In the genomic region with DNA sequence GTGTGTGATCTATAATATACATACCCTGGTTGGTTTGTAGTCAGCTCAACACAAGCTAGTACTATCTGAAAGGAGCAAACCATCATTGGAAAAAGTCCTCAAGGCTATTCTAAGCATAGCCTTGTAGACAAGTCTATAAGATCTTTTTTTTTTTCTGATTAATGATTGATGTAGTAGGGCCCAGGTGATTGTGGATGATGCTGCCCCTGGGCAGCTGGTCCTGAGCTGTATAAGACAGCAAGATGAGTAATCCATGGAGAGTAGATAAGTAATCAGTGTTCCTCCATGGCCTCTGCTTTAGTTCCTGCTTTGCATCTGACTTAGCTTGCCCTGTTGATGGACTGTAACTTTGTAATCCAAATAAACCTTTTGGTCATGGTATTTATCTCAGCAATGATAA, we compare ENCODE assay signal across 31 mouse cellular contexts. TPM values are rescaled to one million over a fixed set of nuclear protein-coding genes. Genes with fewer than 3 reads are reported as not detected.
"Had no signal": no experiment of that assay in that cellular context is flagged by ENCODE, and none has a peak within 500 bp of the region (broad histone marks: within the 10 kb centered on the region; RNA-seq: fewer than 3 reads in every experiment).

No protein-coding gene starts in this region.

- H3K27ac ChIP-seq: limb, embryonic 10.5 days; limb, embryonic 12.5 days; limb, embryonic 13.5 days; limb, embryonic 15.5 days; liver, embryonic 12.5 days; liver, embryonic 13.5 days; liver, embryonic 14.5 days; liver, embryonic 15.5 days; lung, embryonic 15.5 days; macrophage; midbrain, embryonic 10.5 days; midbrain, embryonic 12.5 days; midbrain, embryonic 13.5 days; midbrain, embryonic 15.5 days had no signal

- H3K4me1 ChIP-seq: limb, embryonic 15.5 days; liver, embryonic 12.5 days; liver, embryonic 13.5 days; liver, embryonic 15.5 days; lung, embryonic 15.5 days; megakaryocyte, embryonic 14.5 days; midbrain, embryonic 10.5 days; midbrain, embryonic 12.5 days; midbrain, embryonic 13.5 days; midbrain, embryonic 15.5 days had no signal

- H3K9me3 ChIP-seq: limb, embryonic 10.5 days; limb, embryonic 12.5 days; limb, embryonic 13.5 days; limb, embryonic 15.5 days; liver, embryonic 12.5 days; liver, embryonic 13.5 days; liver, embryonic 15.5 days; lung, embryonic 15.5 days; megakaryocyte, embryonic 14.5 days; midbrain, embryonic 10.5 days; midbrain, embryonic 12.5 days; midbrain, embryonic 13.5 days; midbrain, embryonic 15.5 days had no signal

- H3K4me2 ChIP-seq: limb, embryonic 12.5 days; limb, embryonic 13.5 days; limb, embryonic 15.5 days; liver, embryonic 11.5 days; liver, embryonic 12.5 days; liver, embryonic 13.5 days; liver, embryonic 15.5 days; lung, embryonic 14.5 days; lung, embryonic 15.5 days; midbrain, embryonic 11.5 days; midbrain, embryonic 12.5 days; midbrain, embryonic 13.5 days; midbrain, embryonic 15.5 days had no signal

- DNase-seq: left cerebral cortex, postnatal 4 days; liver; liver, embryonic 13.5 days; liver, postnatal 0 days; lung, adult 18-20 months; lung, adult 2 months; lung, embryonic 14.5 days; lung, postnatal 10 days; lung, postnatal 14 days; lung, postnatal 36 days; midbrain, embryonic 14.5 days had no signal

- ATAC-seq: liver, embryonic 12.5 days; liver, postnatal 0 days; lung, postnatal 0 days; midbrain, embryonic 13.5 days; midbrain, embryonic 15.5 days; midbrain, embryonic 16.5 days had no signal

- H3K27me3 ChIP-seq: limb, embryonic 12.5 days; limb, embryonic 13.5 days; limb, embryonic 15.5 days; liver, embryonic 12.5 days; liver, embryonic 13.5 days; liver, embryonic 15.5 days; lung, embryonic 15.5 days; megakaryocyte, embryonic 14.5 days; midbrain, embryonic 12.5 days; midbrain, embryonic 13.5 days; midbrain, embryonic 15.5 days had no signal

- H3K36me3 ChIP-seq: limb, embryonic 10.5 days; limb, embryonic 12.5 days; limb, embryonic 13.5 days; limb, embryonic 15.5 days; liver, embryonic 12.5 days; liver, embryonic 13.5 days; liver, embryonic 15.5 days; lung, embryonic 15.5 days; midbrain, embryonic 10.5 days; midbrain, embryonic 12.5 days; midbrain, embryonic 13.5 days; midbrain, embryonic 15.5 days had no signal

- H3K9ac ChIP-seq: limb, embryonic 12.5 days; limb, embryonic 13.5 days; limb, embryonic 15.5 days; liver, embryonic 12.5 days; liver, embryonic 13.5 days; liver, embryonic 14.5 days; liver, embryonic 15.5 days; liver, postnatal 0 days; lung, embryonic 14.5 days; lung, embryonic 15.5 days; midbrain, embryonic 12.5 days; midbrain, embryonic 13.5 days; midbrain, embryonic 15.5 days had no signal

- H3K4me3 ChIP-seq: limb, embryonic 10.5 days; limb, embryonic 12.5 days; limb, embryonic 13.5 days; limb, embryonic 15.5 days; liver, embryonic 12.5 days; liver, embryonic 13.5 days; liver, embryonic 15.5 days; lung, embryonic 15.5 days; megakaryocyte, embryonic 14.5 days; midbrain, embryonic 10.5 days; midbrain, embryonic 12.5 days; midbrain, embryonic 13.5 days; midbrain, embryonic 15.5 days; myocyte had no signal

RNA-seq across cellular contexts. Expression of a gene that starts 11.8 kb away (rescaled TPM):
- polyA plus RNA-seq: liver, adult 2 months; liver, postnatal 0 days had no signal
